Comparison of ENCODE assay signal across 19 mouse cellular contexts in the genomic region with DNA sequence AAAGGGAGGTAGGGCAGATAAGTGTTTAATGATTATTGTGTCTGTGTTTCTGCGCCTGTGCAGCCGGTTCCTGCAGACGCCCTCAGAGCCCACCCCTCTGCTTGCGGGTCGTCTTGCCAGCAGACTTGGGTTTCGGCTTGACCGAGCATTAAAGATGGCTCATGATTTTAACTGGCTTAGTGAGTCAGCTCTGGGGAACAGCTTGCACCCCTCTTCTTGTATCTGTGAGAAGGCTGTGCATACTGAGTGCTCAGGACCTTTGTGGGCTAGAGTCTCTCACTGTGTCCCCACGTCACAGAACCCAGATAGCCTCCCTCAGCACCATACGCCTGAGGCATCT. TPM values are rescaled to one million over a fixed set of nuclear protein-coding genes. Genes with fewer than 3 reads are reported as not detected.
A peak's percentile ranks its signal among the peaks of the same experiment; 100 is the strongest.
DNase-seq lines count a peak whose midpoint lies in the region; ATAC-seq and TF ChIP-seq lines count a peak whose summit lies in the region.
"Had no signal": no experiment of that assay in that cellular context is flagged by ENCODE, and none has a peak within 500 bp of the region (broad histone marks: within the 10 kb centered on the region; RNA-seq: fewer than 3 reads in every experiment).

No protein-coding gene starts in this region.

- no peaks in the 10 kb centered on the region for H3K27me3 ChIP-seq in forebrain, embryonic 12.5 days
- no peaks in the 10 kb centered on the region for H3K27me3 ChIP-seq in forebrain, postnatal 0 days (ENCODE audit: insufficient read depth, low read length)
- H3K27me3 ChIP-seq in midbrain, embryonic 13.5 days, result no peaks in the 10 kb centered on the region
- no peaks in the 10 kb centered on the region for H3K27me3 ChIP-seq in midbrain, embryonic 11.5 days (ENCODE audit: control insufficient read depth, insufficient read depth, low read length)
- H3K27me3 ChIP-seq in hindbrain, postnatal 0 days (ENCODE audit: insufficient read depth, low read length), result no peaks in the 10 kb centered on the region
- H3K27me3 ChIP-seq: neural tube, embryonic 12.5 days had no signal

- H3K9me3 ChIP-seq in forebrain, embryonic 12.5 days, result no peaks in the 10 kb centered on the region
- H3K9me3 ChIP-seq in forebrain, postnatal 0 days (ENCODE audit: low read length), result no peaks in the 10 kb centered on the region
- H3K9me3 ChIP-seq in midbrain, embryonic 13.5 days, result no peaks in the 10 kb centered on the region
- H3K9me3 ChIP-seq in midbrain, embryonic 11.5 days (ENCODE audit: control insufficient read depth, low read length), result no peaks in the 10 kb centered on the region
- no peaks in the 10 kb centered on the region for H3K9me3 ChIP-seq in hindbrain, postnatal 0 days (ENCODE audit: low read length)
- H3K9me3 ChIP-seq: liver, embryonic 15.5 days; neural tube, embryonic 12.5 days had no signal

- H3K9ac ChIP-seq in forebrain, embryonic 12.5 days, result no peak overlapping the region
- H3K9ac ChIP-seq in forebrain, postnatal 0 days, result no peak overlapping the region
- H3K9ac ChIP-seq in midbrain, embryonic 13.5 days (replicated peaks), result 0 out of 2 replicates have a peak overlapping the region, but pooled peaks have one; percentile 10
- no peak overlapping the region for H3K9ac ChIP-seq in midbrain, embryonic 11.5 days (ENCODE audit: low read length)
- H3K9ac ChIP-seq in hindbrain, postnatal 0 days (replicated peaks; ENCODE audit: low read length), result no peak overlapping the region
- H3K9ac ChIP-seq: liver, embryonic 15.5 days; neural tube, embryonic 12.5 days had no signal

- no peak overlapping the region for H3K4me2 ChIP-seq in forebrain, embryonic 12.5 days
- H3K4me2 ChIP-seq in forebrain, postnatal 0 days (ENCODE audit: low read depth), result no peak overlapping the region
- H3K4me2 ChIP-seq in midbrain, embryonic 13.5 days (replicated peaks), result no peak overlapping the region
- no peak overlapping the region for H3K4me2 ChIP-seq in midbrain, embryonic 11.5 days
- no peak overlapping the region for H3K4me2 ChIP-seq in hindbrain, postnatal 0 days (ENCODE audit: low read depth, low read length)
- H3K4me2 ChIP-seq: liver, embryonic 15.5 days; neural tube, embryonic 12.5 days had no signal

- WGBS in forebrain, embryonic 12.5 days, result 60% methylated on average over 9 of the region's 9 CpGs
- 53% methylated on average over 9 of the region's 9 CpGs for WGBS in forebrain, postnatal 0 days
- WGBS in midbrain, embryonic 13.5 days, result 61% methylated on average over 9 of the region's 9 CpGs
- WGBS in midbrain, embryonic 11.5 days, result 54% methylated on average over 9 of the region's 9 CpGs
- 41% methylated on average over 9 of the region's 9 CpGs for WGBS in hindbrain, postnatal 0 days

- no peak for ATAC-seq in forebrain, embryonic 12.5 days (ENCODE audit: low FRiP score)
- ATAC-seq in forebrain, postnatal 0 days, result no peak
- ATAC-seq in midbrain, embryonic 13.5 days, result no peak
- ATAC-seq in midbrain, embryonic 11.5 days (ENCODE audit: low FRiP score), result no peak
- peak; percentile 13; the same call in 1 of the 2 replicates for ATAC-seq in hindbrain, postnatal 0 days
- no peak for ATAC-seq in granulocyte monocyte progenitor cell, adult 5-6 weeks (replicated peaks; ENCODE audit: poor library complexity, severe bottlenecking)
- no peak for ATAC-seq in erythroblast, adult 5-6 weeks (replicated peaks; ENCODE audit: low FRiP score, poor library complexity, severe bottlenecking)
- ATAC-seq: inflammation-experienced regulatory T-cells, adult 6 months had no signal

- peaks cover 16% of the 10 kb centered on the region; the same call in 1 of the 2 replicates for H3K4me1 ChIP-seq in forebrain, embryonic 12.5 days
- H3K4me1 ChIP-seq in forebrain, postnatal 0 days (ENCODE audit: insufficient read depth), result no peaks in the 10 kb centered on the region
- peaks cover 14% of the 10 kb centered on the region for H3K4me1 ChIP-seq in midbrain, embryonic 13.5 days (replicated peaks)
- H3K4me1 ChIP-seq in midbrain, embryonic 11.5 days (ENCODE audit: control insufficient read depth, insufficient read depth, low read length), result no peaks in the 10 kb centered on the region
- peaks cover 16% of the 10 kb centered on the region for H3K4me1 ChIP-seq in hindbrain, postnatal 0 days (ENCODE audit: insufficient read depth, low read length)
- H3K4me1 ChIP-seq: liver, embryonic 15.5 days had no signal

- no peak for DNase-seq in forebrain, postnatal 0 days
- DNase-seq in midbrain, embryonic 11.5 days (ENCODE audit: low spot score, missing footprints), result no peak
- peak; percentile 31 for DNase-seq in hindbrain, postnatal 0 days (ENCODE audit: low spot score)
- peak; percentile 48 for DNase-seq in retina, postnatal 1 day
- DNase-seq: adrenal gland, adult 2 months; cerebellum, adult 11-12 months; cerebellum, postnatal 36 days; gastrocnemius, adult 2 months; kidney, adult 9 months; kidney, postnatal 36 days; layer of hippocampus, postnatal 36 days; thymus, postnatal 36 days had no signal

- H3K4me3 ChIP-seq in forebrain, embryonic 12.5 days (replicated peaks), result no peak overlapping the region
- no peak overlapping the region for H3K4me3 ChIP-seq in forebrain, postnatal 0 days (ENCODE audit: low read depth, low read length)
- no peak overlapping the region for H3K4me3 ChIP-seq in midbrain, embryonic 13.5 days (replicated peaks)
- no peak overlapping the region for H3K4me3 ChIP-seq in midbrain, embryonic 11.5 days (ENCODE audit: low read depth, low read length)
- H3K4me3 ChIP-seq in hindbrain, postnatal 0 days (ENCODE audit: low read length), result no peak overlapping the region
- H3K4me3 ChIP-seq: gastrocnemius, adult 2 months; liver, embryonic 15.5 days; neural tube, embryonic 12.5 days had no signal

- TF ChIP-seq CTCF in forebrain, postnatal 0 days (IDR thresholded peaks at IDR 0.05; ENCODE audit: low read depth), result no peak
- TF ChIP-seq CTCF in hindbrain, postnatal 0 days (IDR thresholded peaks at IDR 0.05; ENCODE audit: low read depth), result no peak

- 0 out of 2 replicates have a peak overlapping the region, but pooled peaks have one; percentile 50 for H3K27ac ChIP-seq in forebrain, embryonic 12.5 days
- no peak overlapping the region for H3K27ac ChIP-seq in forebrain, postnatal 0 days (ENCODE audit: low read depth, low read length)
- no peak overlapping the region for H3K27ac ChIP-seq in midbrain, embryonic 13.5 days
- no peak overlapping the region for H3K27ac ChIP-seq in midbrain, embryonic 11.5 days (ENCODE audit: low read depth, low read length)
- H3K27ac ChIP-seq in hindbrain, postnatal 0 days, result 0 out of 2 replicates have a peak overlapping the region, but pooled peaks have one; percentile 1
- H3K27ac ChIP-seq: gastrocnemius, adult 2 months; liver, embryonic 15.5 days; neural tube, embryonic 12.5 days had no signal

- no peaks in the 10 kb centered on the region for H3K36me3 ChIP-seq in forebrain, embryonic 12.5 days (replicated peaks)
- H3K36me3 ChIP-seq in forebrain, postnatal 0 days (ENCODE audit: insufficient read depth), result no peaks in the 10 kb centered on the region
- H3K36me3 ChIP-seq in midbrain, embryonic 13.5 days, result no peaks in the 10 kb centered on the region
- H3K36me3 ChIP-seq in midbrain, embryonic 11.5 days (ENCODE audit: control insufficient read depth, insufficient read depth, low read length), result no peaks in the 10 kb centered on the region
- H3K36me3 ChIP-seq in hindbrain, postnatal 0 days (ENCODE audit: insufficient read depth, low read length), result no peaks in the 10 kb centered on the region
- H3K36me3 ChIP-seq: liver, embryonic 15.5 days; neural tube, embryonic 12.5 days had no signal

RNA-seq across cellular contexts. Expression of a gene that starts 54.4 kb away (rescaled TPM):
- 19.9 and 21.7 TPM in 2 replicates for polyA plus RNA-seq in forebrain, embryonic 12.5 days (2016; fragmentation: Nextera tagmentation; extraction: Ambion mirVana)
- total RNA-seq in forebrain, postnatal 0 days (2014; rRNA removed), result 22.2 and 36.5 TPM in 2 replicates
- 5.6 and 7.7 TPM in 2 replicates for polyA plus RNA-seq in forebrain, postnatal 0 days (2015; fragmentation: Nextera tagmentation; extraction: Ambion mirVana)
- polyA plus RNA-seq in midbrain, embryonic 13.5 days (2015; fragmentation: Nextera tagmentation; extraction: Ambion mirVana), result 6.8 and 6.9 TPM in 2 replicates
- 11.5 and 12.4 TPM in 2 replicates for polyA plus RNA-seq in midbrain, embryonic 11.5 days (2014; fragmentation: Nextera tagmentation; extraction: Ambion mirVana)
- 40.5 and 54.8 TPM in 2 replicates for total RNA-seq in hindbrain, postnatal 0 days (2014; rRNA removed)
- 7.0 and 7.2 TPM in 2 replicates for polyA plus RNA-seq in hindbrain, postnatal 0 days (2015; fragmentation: Nextera tagmentation; extraction: Ambion mirVana)
- total RNA-seq in granulocyte monocyte progenitor cell, adult 5-6 weeks (2014; fragmentation: Nextera tagmentation), result not detected in 2 replicates
- total RNA-seq in granulocyte monocyte progenitor cell, adult 5-6 weeks (2017), result not detected in 2 replicates
- 1.0 TPM in 1 of 2 replicates, not detected in the other for total RNA-seq in erythroblast, adult 5-6 weeks (2015; ENCODE audit: low replicate concordance)
- not detected in 2 replicates for total RNA-seq in erythroblast, adult 5-6 weeks (2017; ENCODE audit: low replicate concordance)
- polyA plus RNA-seq: inflammation-experienced regulatory T-cells, adult 6 months had no signal

Comparison
In these comparisons a context has a peak if more than half of its experiments do, and no peak if none do; other contexts are left out.
1. H3K27ac ChIP-seq: peak in forebrain, embryonic 12.5 days (single experiment) and hindbrain, postnatal 0 days (single experiment); none in forebrain, postnatal 0 days (single experiment), midbrain, embryonic 13.5 days (single experiment) and midbrain, embryonic 11.5 days (single experiment).
2. DNase-seq: peak in hindbrain, postnatal 0 days (single experiment) and retina, postnatal 1 day (single experiment); none in forebrain, postnatal 0 days (single experiment) and midbrain, embryonic 11.5 days (single experiment).